Mouse (Mus musculus) limb, embryonic 10.5 days (tissue): ENCODE measurements around the gene Phyh. TPM values are rescaled to one million over a fixed set of nuclear protein-coding genes. Genes with fewer than 3 reads are reported as not detected.

Experiments
- DNase-seq: peaks from one replicate; pipeline ENCODE4 v3.0.0-alpha.2; 2017; ENCODE audit warnings: low spot score
- H3K27ac ChIP-seq: fragments of 300-500 bp; sonication (generic); 2 replicates; pipeline ENCODE4 v1.5.1; 2016; ENCODE audit warnings: mild to moderate bottlenecking
- H3K27me3 ChIP-seq: fragments of 300-500 bp; sonication (generic); 2 replicates; pipeline ENCODE4 v1.6.1; 2016; ENCODE audit warnings: low read depth, mild to moderate bottlenecking; ENCODE audit not compliant: poor library complexity, severe bottlenecking
- H3K36me3 ChIP-seq: fragments of 300-500 bp; sonication (generic); 2 replicates; pipeline ENCODE4 v1.6.1; 2016; ENCODE audit warnings: mild to moderate bottlenecking, moderate library complexity
- H3K4me1 ChIP-seq: fragments of 300-500 bp; sonication (generic); 2 replicates; pipeline ENCODE4 v1.6.1; 2016
- H3K4me3 ChIP-seq: fragments of 300-500 bp; sonication (generic); 2 replicates; pipeline ENCODE4 v1.5.1; 2016; ENCODE audit warnings: mild to moderate bottlenecking, moderate library complexity
- H3K9me3 ChIP-seq: fragments of 300-500 bp; sonication (generic); replicated peaks from 2 replicates; pipeline ENCODE4 v1.6.1; 2016; ENCODE audit warnings: mild to moderate bottlenecking
- WGBS: fragments of 180-500 bp; shearing (Covaris S2); methylation state at CpG from one replicate; pipeline ENCODE4 v1.1.7; 2016; 5-methylcytosine and 5-hydroxymethylcytosine counted together
- polyA plus RNA-seq: library from polyadenylated mRNA; unstranded; fragments of >200 nt; fragmentation: Nextera tagmentation; extraction: Ambion mirVana; gene quantifications from 2 replicates; pipeline ENCODE4 v1.2.1, GENCODE M21; 2016

Gene Phyh
- polyA plus RNA-seq, 1 experiment from 2014 or later, result 36.9 TPM

DNA sequence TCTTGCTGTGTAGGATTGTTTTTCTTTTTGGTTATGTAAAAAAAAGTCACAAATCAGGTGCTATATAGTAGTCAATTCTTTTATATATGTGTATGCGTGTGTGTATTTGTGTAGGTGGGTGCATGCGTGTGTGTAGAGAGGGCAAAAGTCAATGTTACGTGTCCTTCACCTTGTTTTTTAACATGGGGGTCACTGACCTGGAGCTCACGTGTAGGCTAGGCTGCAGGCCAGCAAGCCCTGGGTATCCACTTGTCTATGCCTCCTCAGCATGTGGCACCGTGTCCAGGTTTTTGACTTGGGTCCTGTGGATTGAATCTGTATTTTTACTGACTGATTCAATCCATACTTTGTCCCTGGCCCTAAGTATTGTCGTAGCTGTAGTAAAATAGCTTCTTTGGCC lies 18.2 kb upstream of the Phyh start:
- 95% methylated on average over 6 of the region's 6 CpGs for WGBS
- H3K36me3 ChIP-seq, result peaks cover 94% of the 10 kb centered on the region
- H3K9me3 ChIP-seq, result no peaks in the 10 kb centered on the region
- no peak overlapping the region for H3K4me3 ChIP-seq
- DNase-seq, result no peak
- H3K4me1 ChIP-seq, result no peaks in the 10 kb centered on the region
- no peaks in the 10 kb centered on the region for H3K27me3 ChIP-seq
- no peak overlapping the region for H3K27ac ChIP-seq

DNA sequence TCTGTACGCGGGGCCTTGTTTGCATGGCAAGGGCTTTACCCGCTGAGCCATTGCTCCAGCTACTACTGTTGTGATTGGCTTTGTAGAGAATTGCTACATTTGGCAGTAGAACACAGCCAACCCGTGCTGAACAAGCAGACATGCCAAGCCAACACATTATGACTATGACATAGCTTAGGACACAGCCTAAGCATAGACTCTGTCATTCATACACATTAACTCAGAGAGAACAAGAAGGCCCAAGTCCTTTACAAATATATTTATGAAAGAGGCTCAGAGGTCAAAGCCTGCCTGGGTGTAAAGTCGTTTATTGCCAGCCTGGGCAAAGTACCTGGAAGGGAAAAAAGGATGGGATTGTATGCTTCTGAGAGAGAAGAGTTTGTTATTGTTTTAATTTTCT lies 16.5 kb upstream of the Phyh start:
- WGBS, result 97% methylated on average over 5 of the region's 5 CpGs
- Histone ChIP-seq H3K4me3 (no peak overlapping the region), H3K27me3 (no peaks in the 10 kb centered on the region), H3K27ac (no peak overlapping the region), H3K9me3 (no peaks in the 10 kb centered on the region), H3K36me3 (peaks cover 94% of the 10 kb centered on the region), H3K4me1 (no peaks in the 10 kb centered on the region)
- DNase-seq, result no peak

DNA sequence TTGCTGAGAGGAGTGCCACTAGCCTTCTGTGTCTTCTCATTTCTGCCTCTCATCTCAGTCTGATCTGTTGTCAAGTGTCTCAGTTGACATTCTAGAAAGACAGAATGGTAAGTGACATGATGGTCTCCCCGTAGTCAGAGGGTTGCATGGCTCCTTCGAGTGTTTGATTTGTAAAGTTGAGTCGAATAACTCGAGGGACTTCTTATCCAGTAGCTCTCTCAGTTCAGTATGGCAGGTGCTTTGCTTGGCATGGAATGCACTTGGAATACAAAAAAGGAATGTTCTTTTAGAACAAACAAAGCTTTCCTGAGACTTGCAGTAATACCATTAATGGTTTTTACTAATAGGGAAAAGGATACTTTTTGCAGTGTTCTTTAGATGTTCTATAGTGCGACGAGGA lies 11.7 kb upstream of the Phyh start:
- DNase-seq, result no peak
- WGBS, result 96% methylated on average over 6 of the region's 6 CpGs
- H3K4me1 ChIP-seq, result no peaks in the 10 kb centered on the region
- no peaks in the 10 kb centered on the region for H3K27me3 ChIP-seq
- peaks cover 63% of the 10 kb centered on the region for H3K36me3 ChIP-seq
- no peaks in the 10 kb centered on the region for H3K9me3 ChIP-seq
- no peak overlapping the region for H3K4me3 ChIP-seq
- no peak overlapping the region for H3K27ac ChIP-seq

DNA sequence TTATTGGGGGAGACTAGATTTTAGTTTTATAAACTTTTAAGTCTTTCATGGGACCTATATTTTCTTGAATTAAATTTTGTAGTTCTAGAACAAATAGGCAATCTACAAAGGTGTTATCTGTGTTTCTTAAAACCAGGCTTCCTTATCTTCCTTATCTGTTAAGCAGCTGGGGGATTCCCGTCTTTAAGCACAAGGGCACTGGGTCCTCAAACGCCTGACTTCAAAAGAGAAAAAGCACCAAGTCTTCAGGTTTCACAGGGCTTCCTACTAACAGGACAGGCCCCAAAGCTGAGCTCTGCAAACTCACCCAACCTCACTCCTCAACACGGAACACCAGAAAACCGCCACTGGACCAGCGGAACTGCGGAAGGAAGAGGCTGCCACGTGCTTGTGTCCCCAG lies 10.9 kb upstream of the Phyh start:
- Histone ChIP-seq H3K27ac (no peak overlapping the region), H3K4me3 (no peak overlapping the region), H3K27me3 (no peaks in the 10 kb centered on the region), H3K4me1 (no peaks in the 10 kb centered on the region), H3K36me3 (peaks cover 56% of the 10 kb centered on the region), H3K9me3 (no peaks in the 10 kb centered on the region)
- 77% methylated on average over 7 of the region's 7 CpGs for WGBS
- no peak for DNase-seq

DNA sequence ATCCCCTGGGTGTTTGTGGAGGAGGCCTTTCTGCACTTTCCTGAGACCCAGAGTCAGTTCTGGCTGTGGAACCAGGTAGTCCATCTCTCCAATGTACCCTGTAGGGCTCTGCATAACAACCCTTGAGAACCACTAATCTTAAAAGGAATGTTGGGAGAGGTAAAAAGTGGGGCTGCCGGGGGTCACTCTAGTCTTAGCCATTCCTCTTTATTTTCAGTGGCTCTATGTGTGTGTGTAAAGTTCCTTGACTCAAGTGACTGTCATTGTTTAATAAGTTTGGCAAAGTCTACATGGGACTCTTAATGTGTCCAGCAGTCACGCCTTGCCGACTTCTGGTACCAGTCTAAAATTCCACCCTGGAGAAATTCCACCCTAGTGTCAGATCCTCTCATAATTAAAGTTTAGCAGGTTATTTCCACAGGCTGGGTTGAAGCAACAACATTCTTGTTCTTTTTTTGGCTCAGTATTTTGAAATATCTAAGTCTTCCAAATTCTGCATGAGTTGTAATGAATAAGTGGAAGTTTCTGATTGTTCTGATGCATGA lies 10.0 kb upstream of the Phyh start:
- no peaks in the 10 kb centered on the region for H3K4me1 ChIP-seq
- peaks cover 50% of the 10 kb centered on the region for H3K36me3 ChIP-seq
- WGBS, result 95% methylated on average over 3 of the region's 3 CpGs
- DNase-seq, result no peak
- no peak overlapping the region for H3K27ac ChIP-seq
- no peaks in the 10 kb centered on the region for H3K9me3 ChIP-seq
- H3K4me3 ChIP-seq, result no peak overlapping the region
- H3K27me3 ChIP-seq, result no peaks in the 10 kb centered on the region

DNA sequence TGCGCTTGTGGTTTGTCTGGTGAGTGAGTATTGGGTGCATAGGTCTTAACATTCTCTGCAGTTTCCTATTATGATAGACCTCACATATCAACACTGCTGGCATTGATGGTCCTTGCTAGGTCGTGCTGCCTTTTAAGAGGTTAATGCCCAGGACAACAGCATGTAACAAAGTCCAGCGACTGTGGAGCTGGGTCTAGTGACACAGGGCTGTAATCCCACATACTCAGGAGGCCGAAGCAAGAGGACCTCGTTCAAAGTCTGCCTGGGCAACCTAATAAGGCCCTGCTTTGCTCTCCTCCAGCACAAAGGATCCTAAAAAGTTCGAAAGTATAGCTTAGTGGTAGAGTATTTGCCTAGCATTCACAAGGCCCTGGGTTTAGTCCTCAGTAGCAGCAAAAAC lies 8.9 kb upstream of the Phyh start:
- no peaks in the 10 kb centered on the region for H3K4me1 ChIP-seq
- DNase-seq, result no peak
- H3K36me3 ChIP-seq, result peaks cover 40% of the 10 kb centered on the region
- no peaks in the 10 kb centered on the region for H3K27me3 ChIP-seq
- H3K4me3 ChIP-seq, result no peak overlapping the region
- H3K27ac ChIP-seq, result no peak overlapping the region
- 78% methylated on average over 6 of the region's 6 CpGs for WGBS
- no peaks in the 10 kb centered on the region for H3K9me3 ChIP-seq

DNA sequence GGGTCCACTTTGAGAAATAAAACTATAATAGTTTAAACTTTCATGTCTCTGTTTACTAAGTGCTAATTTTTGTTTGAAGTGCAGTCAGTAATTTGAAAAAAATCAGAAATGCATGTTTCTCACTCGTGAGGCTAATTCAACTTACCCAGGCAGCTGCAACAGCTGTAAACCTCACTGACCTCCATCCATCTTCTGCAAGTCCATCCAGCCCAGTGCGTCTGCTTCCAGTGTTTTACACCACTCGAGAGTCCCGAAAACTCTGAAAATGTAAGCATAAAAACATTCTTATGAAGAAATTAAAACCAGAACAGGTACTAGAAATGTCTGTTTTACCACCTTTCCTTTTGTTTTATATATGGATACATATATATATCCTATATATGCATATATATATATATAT lies 8.3 kb upstream of the Phyh start:
- no peak overlapping the region for H3K4me3 ChIP-seq
- H3K36me3 ChIP-seq, result peaks cover 34% of the 10 kb centered on the region
- no peaks in the 10 kb centered on the region for H3K9me3 ChIP-seq
- no peaks in the 10 kb centered on the region for H3K4me1 ChIP-seq
- no peak for DNase-seq
- no peaks in the 10 kb centered on the region for H3K27me3 ChIP-seq
- H3K27ac ChIP-seq, result no peak overlapping the region
- 54% methylated on average over 4 of the region's 4 CpGs for WGBS

DNA sequence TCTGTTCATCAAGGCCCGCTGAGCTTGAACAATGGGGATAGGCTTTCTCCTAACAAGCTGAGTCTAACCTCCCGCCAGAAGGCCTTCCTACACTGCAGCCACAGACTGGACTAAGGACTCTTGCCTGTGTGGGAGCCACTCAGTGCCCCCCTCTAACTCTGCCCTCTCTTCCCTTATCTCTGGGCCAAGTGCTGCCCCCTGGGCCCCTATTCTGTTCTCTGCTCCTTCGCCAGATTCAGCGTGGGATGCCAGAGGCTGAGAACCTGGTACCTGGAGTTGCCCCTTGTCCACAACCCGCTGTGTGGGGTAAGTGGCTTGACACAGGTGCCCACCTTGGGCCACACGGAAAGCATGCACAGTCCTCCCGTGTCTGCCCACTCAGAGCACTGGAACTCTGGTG lies 4.9 kb upstream of the Phyh start:
- Histone ChIP-seq H3K4me3 (no peak overlapping the region), H3K27ac (no peak overlapping the region), H3K9me3 (no peaks in the 10 kb centered on the region), H3K36me3 (no peaks in the 10 kb centered on the region; the same call in 1 of the 2 replicates), H3K4me1 (peaks cover 21% of the 10 kb centered on the region), H3K27me3 (no peaks in the 10 kb centered on the region)
- DNase-seq, result no peak
- WGBS, result 92% methylated on average over 7 of the region's 7 CpGs

DNA sequence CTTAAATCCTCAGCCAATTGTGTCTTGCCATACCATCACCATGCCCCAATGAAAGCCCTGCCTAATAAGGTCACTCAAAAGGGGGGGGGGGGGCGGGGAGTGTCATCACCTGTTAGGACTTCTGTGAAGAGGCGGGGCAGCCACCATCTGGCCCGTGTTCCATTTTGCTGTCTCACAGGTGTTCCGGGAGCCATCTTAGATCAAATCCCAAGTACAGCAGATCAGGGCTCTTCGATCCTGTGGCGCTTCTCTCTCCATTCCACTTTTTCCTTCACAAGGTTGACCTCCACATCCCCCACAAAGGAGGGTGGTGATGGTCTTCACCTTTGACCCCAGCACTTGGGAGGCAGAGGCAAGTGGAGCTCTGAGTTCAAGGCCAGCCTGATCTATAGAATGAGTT lies 2.8 kb upstream of the Phyh start:
- H3K27ac ChIP-seq, result no peak overlapping the region
- H3K4me1 ChIP-seq, result peaks cover 28% of the 10 kb centered on the region
- H3K4me3 ChIP-seq, result no peak overlapping the region
- H3K36me3 ChIP-seq, result no peaks in the 10 kb centered on the region
- WGBS, result 79% methylated on average over 6 of the region's 6 CpGs
- no peaks in the 10 kb centered on the region for H3K27me3 ChIP-seq
- H3K9me3 ChIP-seq, result no peaks in the 10 kb centered on the region
- DNase-seq, result no peak

DNA sequence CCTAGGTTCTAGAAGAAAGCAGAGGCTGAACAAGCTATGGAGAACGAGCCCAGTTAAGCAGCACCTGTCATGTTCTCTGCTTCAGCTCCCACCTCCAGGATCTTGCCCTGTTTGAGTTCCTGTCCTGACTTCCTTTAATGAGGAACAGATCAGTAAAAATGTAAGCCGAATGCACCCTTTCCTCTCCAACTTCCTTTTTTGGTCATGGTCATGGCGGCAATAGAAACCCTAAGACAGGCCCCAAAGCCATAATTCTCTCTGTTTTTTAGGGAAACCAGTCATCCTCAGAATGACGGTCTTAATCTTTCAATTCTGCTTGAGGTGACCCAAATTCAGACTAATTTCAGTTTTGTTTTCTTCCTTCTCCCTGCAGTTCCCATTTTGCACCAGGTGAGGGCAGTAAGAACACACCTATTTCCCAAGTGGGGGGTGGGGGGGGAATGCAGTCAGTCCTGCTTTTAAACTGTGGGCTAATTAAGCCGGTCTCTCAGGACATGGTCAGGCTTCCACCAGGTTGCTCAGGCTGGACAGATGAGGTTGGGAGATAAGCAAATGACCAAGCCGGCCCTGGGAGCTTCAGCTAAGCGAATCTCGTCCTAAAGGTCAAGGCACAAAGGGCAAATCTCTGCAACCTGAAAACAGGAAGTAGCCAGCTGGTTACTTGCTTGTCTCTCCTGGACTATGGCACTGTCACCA lies 1.3 kb upstream of the Phyh start:
- Histone ChIP-seq H3K4me3 (peak overlapping the region; percentile 32), H3K9me3 (no peaks in the 10 kb centered on the region), H3K4me1 (peaks cover 28% of the 10 kb centered on the region), H3K27me3 (no peaks in the 10 kb centered on the region), H3K27ac (peak overlapping the region; percentile 92), H3K36me3 (no peaks in the 10 kb centered on the region)
- 12% methylated on average over 8 of the region's 8 CpGs for WGBS
- peak; percentile 74 for DNase-seq

DNA sequence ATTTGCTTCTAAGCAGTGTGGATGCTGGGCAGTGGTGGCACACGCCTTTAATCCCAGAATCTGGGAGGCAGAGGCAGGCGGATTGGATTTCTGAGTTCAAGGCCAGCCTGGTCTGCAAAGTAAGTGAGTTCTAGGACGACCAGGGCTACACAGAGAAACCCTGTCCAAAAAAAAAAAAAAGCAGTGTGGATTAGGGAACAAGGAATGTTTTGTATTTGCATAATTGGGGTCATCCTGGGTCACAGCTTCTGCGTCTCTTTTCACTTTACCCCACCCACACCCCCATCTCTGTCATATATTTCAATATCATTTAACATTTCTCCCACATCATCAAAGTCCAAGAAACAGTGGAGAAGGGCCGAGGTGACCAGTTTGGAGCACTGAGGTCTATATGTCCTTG lies 2.2 kb downstream of the Phyh start:
- Histone ChIP-seq H3K4me3 (no peak overlapping the region), H3K4me1 (peaks cover 28% of the 10 kb centered on the region), H3K36me3 (peaks cover 9% of the 10 kb centered on the region), H3K9me3 (no peaks in the 10 kb centered on the region), H3K27ac (no peak overlapping the region), H3K27me3 (no peaks in the 10 kb centered on the region)
- WGBS, result 75% methylated on average over 5 of the region's 5 CpGs
- DNase-seq, result no peak

DNA sequence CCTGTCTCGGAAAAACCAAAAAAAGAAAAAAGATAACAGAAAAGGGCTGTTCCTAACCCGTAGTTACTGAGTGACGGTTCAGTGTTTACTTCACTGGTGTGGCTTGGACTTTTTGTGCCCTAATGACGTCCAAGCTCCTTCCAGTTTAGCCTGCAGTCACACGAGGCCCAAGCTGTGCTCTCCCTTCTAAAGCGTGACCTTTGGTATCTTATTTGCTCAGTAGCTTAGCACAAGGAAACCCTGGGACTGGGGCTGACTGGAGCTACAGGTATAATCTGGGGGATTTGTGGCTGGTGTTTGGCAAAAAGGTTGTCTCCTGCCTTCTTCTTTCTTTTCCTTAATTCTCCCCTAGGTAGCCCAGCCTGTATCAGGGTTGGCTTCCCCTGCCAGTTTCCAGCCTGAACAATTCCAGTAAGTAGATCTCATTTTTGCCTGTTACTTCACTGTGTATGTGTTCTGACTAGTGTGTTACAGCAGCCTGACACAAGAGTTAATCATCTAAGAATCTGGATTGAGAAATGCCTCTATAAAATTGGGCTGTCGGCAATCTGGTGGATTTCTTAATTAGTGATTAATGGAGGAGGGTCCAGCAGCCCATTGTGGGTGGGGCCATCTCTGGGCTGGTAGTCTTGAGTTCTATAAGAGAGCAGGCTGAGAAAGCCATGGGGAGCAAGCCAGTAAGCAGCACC lies 3.8 kb downstream of the Phyh start:
- Histone ChIP-seq H3K27ac (no peak overlapping the region), H3K9me3 (no peaks in the 10 kb centered on the region), H3K4me3 (no peak overlapping the region), H3K27me3 (no peaks in the 10 kb centered on the region), H3K4me1 (peaks cover 19% of the 10 kb centered on the region), H3K36me3 (peaks cover 12% of the 10 kb centered on the region)
- 73% methylated on average over 7 of the region's 7 CpGs for WGBS
- DNase-seq, result no peak

DNA sequence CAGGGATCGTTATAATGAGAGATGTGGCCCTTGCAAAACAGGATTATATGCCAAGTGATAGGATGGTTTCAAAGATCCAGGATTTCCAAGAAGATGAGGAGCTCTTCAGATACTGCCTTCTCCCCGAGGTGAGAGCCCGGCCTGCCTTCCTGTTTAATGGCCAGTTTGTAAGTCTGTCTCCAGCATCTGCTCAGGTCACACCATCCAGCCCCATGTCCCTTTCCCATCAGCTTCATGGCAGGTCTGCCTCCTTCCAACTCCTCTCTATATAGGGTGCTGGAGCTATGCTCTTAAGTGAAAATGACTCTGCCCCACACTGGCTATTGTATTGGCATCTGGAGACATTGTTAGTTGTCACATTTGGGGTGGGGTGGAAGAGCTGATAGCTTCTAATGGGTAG lies 8.6 kb downstream of the Phyh start:
- 86% methylated on average over 3 of the region's 3 CpGs for WGBS
- Histone ChIP-seq H3K36me3 (peaks cover 24% of the 10 kb centered on the region), H3K27ac (no peak overlapping the region), H3K4me3 (no peak overlapping the region), H3K27me3 (no peaks in the 10 kb centered on the region), H3K4me1 (no peaks in the 10 kb centered on the region), H3K9me3 (no peaks in the 10 kb centered on the region)
- DNase-seq, result no peak
